Mouse (Mus musculus): ENCODE data around the gene Ppp1r35. TPM values are rescaled to one million over a fixed set of nuclear protein-coding genes. Genes with fewer than 3 reads are reported as not detected.
A peak's percentile ranks its signal among the peaks of the same experiment; 100 is the strongest.

Gene Ppp1r35
- polyA plus RNA-seq, 1 experiment from 2014 or later: 64.9 TPM

DNA sequence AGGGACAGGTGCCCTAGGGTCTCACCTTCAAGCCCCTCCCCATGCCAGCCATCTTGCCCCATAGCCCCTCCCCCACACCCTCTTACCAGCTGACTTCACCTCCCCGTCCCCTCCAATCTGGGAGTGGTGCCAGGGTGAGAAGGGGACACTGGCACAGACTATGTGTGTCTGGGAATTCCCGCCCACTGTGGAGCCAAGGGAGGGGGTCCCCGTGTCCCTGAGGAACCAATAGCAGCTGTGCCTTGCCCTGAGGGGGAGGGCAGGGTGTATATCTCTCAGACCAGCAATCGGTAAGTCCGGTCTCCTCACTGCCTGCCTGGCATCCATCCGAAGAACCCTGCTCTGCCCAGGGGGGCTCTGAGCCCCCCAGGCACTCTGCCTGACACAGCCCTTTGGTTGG is 20.8 kb upstream of the Ppp1r35 start:
- Histone ChIP-seq H3K9me3 (ENCODE audit: control insufficient read depth, low read length) (no peaks in the 10 kb centered on the region), H3K4me1 (replicated peaks; ENCODE audit: control insufficient read depth, insufficient read depth, low read length) (no peaks in the 10 kb centered on the region), H3K27ac (ENCODE audit: low read depth, low read length) (no peak overlapping the region), H3K9ac (ENCODE audit: low read depth, low read length) (no peak overlapping the region), H3K4me3 (ENCODE audit: low read depth, low read length) (no peak overlapping the region), H3K27me3 (ENCODE audit: control insufficient read depth, insufficient read depth, low read length) (no peaks in the 10 kb centered on the region), H3K36me3 (ENCODE audit: control insufficient read depth, insufficient read depth, low read length) (no peaks in the 10 kb centered on the region), H3K4me2 (replicated peaks; ENCODE audit: low read depth, low read length) (no peak overlapping the region)
- ATAC-seq (ENCODE audit: low FRiP score) (peak; percentile 26; the same call in 1 of the 2 replicates), DNase-seq (ENCODE audit: low spot score) (no peak)
- 82% methylated on average over 6 of the region's 6 CpGs for WGBS

GRCm38 (mm10) chr5:137758921-137759534 is 19.6 kb upstream of the Ppp1r35 start:
- no peak for DNase-seq (ENCODE audit: low spot score)

DNA sequence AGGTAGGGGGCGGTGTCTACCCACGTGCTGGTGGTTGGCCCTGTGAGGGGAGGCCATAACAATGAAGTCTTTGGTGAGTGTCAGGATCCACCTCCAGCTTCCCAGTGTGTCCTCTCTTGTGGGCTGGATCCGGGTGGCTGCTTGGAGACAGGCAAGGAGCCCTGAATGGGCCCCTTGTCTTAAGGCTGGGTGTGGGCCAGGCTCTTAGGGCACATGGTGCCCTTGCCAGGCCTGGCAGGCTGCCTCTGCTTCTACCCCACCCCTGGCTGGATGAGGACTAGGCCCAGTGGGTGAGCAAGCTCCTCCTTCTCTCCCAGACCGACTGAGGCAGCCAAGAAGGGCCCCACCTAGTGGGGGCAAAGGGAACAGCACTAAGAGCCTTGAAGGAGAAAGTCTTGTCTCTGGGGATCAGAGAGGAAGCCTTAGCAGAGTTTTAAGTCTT is 18.7 kb upstream of the Ppp1r35 start:
- Histone ChIP-seq H3K4me1 (replicated peaks; ENCODE audit: control insufficient read depth, insufficient read depth, low read length) (no peaks in the 10 kb centered on the region), H3K4me2 (replicated peaks; ENCODE audit: low read depth, low read length) (no peak overlapping the region), H3K9me3 (ENCODE audit: control insufficient read depth, low read length) (no peaks in the 10 kb centered on the region), H3K27me3 (ENCODE audit: control insufficient read depth, insufficient read depth, low read length) (no peaks in the 10 kb centered on the region), H3K36me3 (ENCODE audit: control insufficient read depth, insufficient read depth, low read length) (no peaks in the 10 kb centered on the region), H3K27ac (ENCODE audit: low read depth, low read length) (no peak overlapping the region), H3K4me3 (ENCODE audit: low read depth, low read length) (no peak overlapping the region), H3K9ac (ENCODE audit: low read depth, low read length) (no peak overlapping the region)
- ATAC-seq (ENCODE audit: low FRiP score) (peak; percentile 25; the same call in 1 of the 2 replicates), DNase-seq (ENCODE audit: low spot score) (peak; percentile 80)
- WGBS: 32% methylated on average over 4 of the region's 4 CpGs

More at GRCm38 (mm10) chr5:137758921-137759534, 19.6 kb upstream of the Ppp1r35 start:
- H3K9me3 ChIP-seq (ENCODE audit: control insufficient read depth, low read length): no peaks in the 10 kb centered on the region
- H3K4me2 ChIP-seq (replicated peaks; ENCODE audit: low read depth, low read length): no peak overlapping the region
- H3K36me3 ChIP-seq (ENCODE audit: control insufficient read depth, insufficient read depth, low read length): no peaks in the 10 kb centered on the region
- H3K4me3 ChIP-seq (ENCODE audit: low read depth, low read length): no peak overlapping the region
- 91% methylated on average over 17 of the region's 19 CpGs for WGBS
- H3K4me1 ChIP-seq (replicated peaks; ENCODE audit: control insufficient read depth, insufficient read depth, low read length): no peaks in the 10 kb centered on the region
- H3K27ac ChIP-seq (ENCODE audit: low read depth, low read length): no peak overlapping the region
- no peaks in the 10 kb centered on the region for H3K27me3 ChIP-seq (ENCODE audit: control insufficient read depth, insufficient read depth, low read length)
- H3K9ac ChIP-seq (ENCODE audit: low read depth, low read length): no peak overlapping the region
- no peak for ATAC-seq (ENCODE audit: low FRiP score)

DNA sequence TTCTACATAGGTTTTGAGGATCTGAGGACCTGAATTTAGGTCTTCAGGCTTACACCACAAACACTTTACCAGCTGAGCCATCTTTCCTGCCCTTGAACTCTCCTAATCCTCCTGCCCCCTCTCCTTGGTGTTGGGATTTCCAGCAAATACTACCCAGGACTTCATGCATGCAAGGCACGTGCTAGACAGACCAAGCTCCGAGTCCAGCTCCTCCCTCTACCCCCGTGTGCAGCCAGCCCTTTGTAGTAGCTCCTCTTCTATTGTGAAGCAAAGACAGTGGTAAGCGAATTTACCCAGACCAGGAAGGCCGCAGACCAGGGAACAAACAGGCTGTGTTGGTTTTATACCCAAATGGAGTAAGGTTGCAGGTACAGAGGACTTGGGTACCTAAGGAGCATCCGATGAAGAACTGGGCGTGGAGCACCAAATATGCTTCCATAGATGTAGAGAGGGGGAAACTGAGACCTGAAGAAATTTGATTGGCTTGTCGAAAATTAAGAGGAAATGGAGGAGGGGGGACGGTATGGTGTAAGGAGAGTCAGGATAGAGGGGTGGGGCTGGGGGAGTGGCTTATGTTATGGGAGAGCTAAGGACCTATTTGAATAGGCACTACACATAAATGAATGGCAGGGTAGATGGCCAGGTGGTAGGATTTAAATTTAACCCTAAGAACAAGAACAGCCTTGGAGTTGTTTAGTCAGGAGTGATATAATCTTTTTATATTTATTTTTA is 13.9 kb upstream of the Ppp1r35 start:
- Histone ChIP-seq H3K4me1 (replicated peaks; ENCODE audit: control insufficient read depth, insufficient read depth, low read length) (no peaks in the 10 kb centered on the region), H3K4me2 (replicated peaks; ENCODE audit: low read depth, low read length) (no peak overlapping the region), H3K27ac (ENCODE audit: low read depth, low read length) (0 out of 2 replicates have a peak overlapping the region, but pooled peaks have one; percentile 39), H3K27me3 (ENCODE audit: control insufficient read depth, insufficient read depth, low read length) (no peaks in the 10 kb centered on the region), H3K4me3 (ENCODE audit: low read depth, low read length) (no peak overlapping the region), H3K36me3 (ENCODE audit: control insufficient read depth, insufficient read depth, low read length) (no peaks in the 10 kb centered on the region), H3K9me3 (ENCODE audit: control insufficient read depth, low read length) (no peaks in the 10 kb centered on the region), H3K9ac (ENCODE audit: low read depth, low read length) (no peak overlapping the region)
- DNase-seq (ENCODE audit: low spot score): no peak
- 0 out of 2 replicates have a peak, but pooled peaks have one; percentile 56 for ATAC-seq (ENCODE audit: low FRiP score)
- WGBS: 49% methylated on average over 9 of the region's 9 CpGs

- H3K9me3 ChIP-seq (ENCODE audit: control insufficient read depth, low read length): no peaks in the 10 kb centered on the region
- peak; percentile 58 for DNase-seq (ENCODE audit: low spot score)
- no peaks in the 10 kb centered on the region for H3K4me1 ChIP-seq (replicated peaks; ENCODE audit: control insufficient read depth, insufficient read depth, low read length)
- no peak overlapping the region for H3K9ac ChIP-seq (ENCODE audit: low read depth, low read length)
- 56% methylated on average over 3 of the region's 3 CpGs for WGBS
- no peak overlapping the region for H3K27ac ChIP-seq (ENCODE audit: low read depth, low read length)
- no peak overlapping the region for H3K4me2 ChIP-seq (replicated peaks; ENCODE audit: low read depth, low read length)
- no peaks in the 10 kb centered on the region for H3K36me3 ChIP-seq (ENCODE audit: control insufficient read depth, insufficient read depth, low read length)
- H3K4me3 ChIP-seq (ENCODE audit: low read depth, low read length): no peak overlapping the region
- no peaks in the 10 kb centered on the region for H3K27me3 ChIP-seq (ENCODE audit: control insufficient read depth, insufficient read depth, low read length)
- no peak for ATAC-seq (ENCODE audit: low FRiP score)
Measured at GRCm38 (mm10) chr5:137766270-137766669, 12.4 kb upstream of the Ppp1r35 start.

DNA sequence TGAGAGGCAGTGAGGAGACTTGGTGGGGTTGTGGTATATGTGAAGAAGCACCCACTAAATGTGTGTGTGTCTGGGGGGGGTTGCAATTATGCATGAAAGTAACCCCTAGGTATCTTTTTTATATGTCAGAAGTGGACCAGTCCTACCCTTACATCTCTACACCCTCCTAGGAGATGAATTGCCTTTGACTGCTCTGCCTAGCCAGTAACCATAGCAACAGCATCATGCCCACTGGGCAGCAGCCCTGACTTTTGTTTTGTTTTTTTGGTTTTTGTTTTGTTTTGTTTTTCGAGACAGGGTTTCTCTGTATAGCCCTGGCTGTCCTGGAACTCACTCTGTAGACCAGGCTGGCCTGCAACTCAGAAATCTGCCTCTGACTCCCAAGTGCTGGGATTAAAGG is 10.2 kb upstream of the Ppp1r35 start:
- Histone ChIP-seq H3K4me3 (ENCODE audit: low read depth, low read length) (no peak overlapping the region), H3K36me3 (ENCODE audit: control insufficient read depth, insufficient read depth, low read length) (no peaks in the 10 kb centered on the region), H3K4me2 (replicated peaks; ENCODE audit: low read depth, low read length) (no peak overlapping the region), H3K9ac (ENCODE audit: low read depth, low read length) (no peak overlapping the region), H3K4me1 (replicated peaks; ENCODE audit: control insufficient read depth, insufficient read depth, low read length) (no peaks in the 10 kb centered on the region), H3K9me3 (ENCODE audit: control insufficient read depth, low read length) (no peaks in the 10 kb centered on the region), H3K27me3 (ENCODE audit: control insufficient read depth, insufficient read depth, low read length) (no peaks in the 10 kb centered on the region), H3K27ac (ENCODE audit: low read depth, low read length) (no peak overlapping the region)
- ATAC-seq (ENCODE audit: low FRiP score) (peak; percentile 75), DNase-seq (ENCODE audit: low spot score) (no peak)
- 41% methylated on average over 1 of the region's 1 CpGs for WGBS

- Histone ChIP-seq H3K27me3 (ENCODE audit: control insufficient read depth, insufficient read depth, low read length) (no peaks in the 10 kb centered on the region), H3K9me3 (ENCODE audit: control insufficient read depth, low read length) (no peaks in the 10 kb centered on the region), H3K9ac (ENCODE audit: low read depth, low read length) (no peak overlapping the region), H3K4me2 (replicated peaks; ENCODE audit: low read depth, low read length) (no peak overlapping the region), H3K4me3 (ENCODE audit: low read depth, low read length) (no peak overlapping the region), H3K4me1 (replicated peaks; ENCODE audit: control insufficient read depth, insufficient read depth, low read length) (no peaks in the 10 kb centered on the region), H3K36me3 (ENCODE audit: control insufficient read depth, insufficient read depth, low read length) (no peaks in the 10 kb centered on the region), H3K27ac (ENCODE audit: low read depth, low read length) (no peak overlapping the region)
- 45% methylated on average over 2 of the region's 2 CpGs for WGBS
- ATAC-seq (ENCODE audit: low FRiP score): no peak
- DNase-seq (ENCODE audit: low spot score): peak; percentile 75
Measured at GRCm38 (mm10) chr5:137770709-137771108, 7.9 kb upstream of the Ppp1r35 start.

- Histone ChIP-seq H3K4me2 (replicated peaks; ENCODE audit: low read depth, low read length) (no peak overlapping the region), H3K9ac (ENCODE audit: low read depth, low read length) (no peak overlapping the region), H3K4me1 (replicated peaks; ENCODE audit: control insufficient read depth, insufficient read depth, low read length) (no peaks in the 10 kb centered on the region), H3K4me3 (ENCODE audit: low read depth, low read length) (no peak overlapping the region), H3K27ac (ENCODE audit: low read depth, low read length) (no peak overlapping the region), H3K27me3 (ENCODE audit: control insufficient read depth, insufficient read depth, low read length) (no peaks in the 10 kb centered on the region), H3K36me3 (ENCODE audit: control insufficient read depth, insufficient read depth, low read length) (no peaks in the 10 kb centered on the region), H3K9me3 (ENCODE audit: control insufficient read depth, low read length) (no peaks in the 10 kb centered on the region)
- ATAC-seq (ENCODE audit: low FRiP score) (no peak), DNase-seq (ENCODE audit: low spot score) (no peak)
Measured at GRCm38 (mm10) chr5:137772755-137773154, 5.9 kb upstream of the Ppp1r35 start.
